Mouse (Mus musculus): ENCODE data around the gene Znrd1.
"Not testable (repeated sequence)": the region's sequence is repeated elsewhere in the genome, so short reads cannot be mapped to it uniquely, and the experiment has no call there.

Znrd1 gene

DNA sequence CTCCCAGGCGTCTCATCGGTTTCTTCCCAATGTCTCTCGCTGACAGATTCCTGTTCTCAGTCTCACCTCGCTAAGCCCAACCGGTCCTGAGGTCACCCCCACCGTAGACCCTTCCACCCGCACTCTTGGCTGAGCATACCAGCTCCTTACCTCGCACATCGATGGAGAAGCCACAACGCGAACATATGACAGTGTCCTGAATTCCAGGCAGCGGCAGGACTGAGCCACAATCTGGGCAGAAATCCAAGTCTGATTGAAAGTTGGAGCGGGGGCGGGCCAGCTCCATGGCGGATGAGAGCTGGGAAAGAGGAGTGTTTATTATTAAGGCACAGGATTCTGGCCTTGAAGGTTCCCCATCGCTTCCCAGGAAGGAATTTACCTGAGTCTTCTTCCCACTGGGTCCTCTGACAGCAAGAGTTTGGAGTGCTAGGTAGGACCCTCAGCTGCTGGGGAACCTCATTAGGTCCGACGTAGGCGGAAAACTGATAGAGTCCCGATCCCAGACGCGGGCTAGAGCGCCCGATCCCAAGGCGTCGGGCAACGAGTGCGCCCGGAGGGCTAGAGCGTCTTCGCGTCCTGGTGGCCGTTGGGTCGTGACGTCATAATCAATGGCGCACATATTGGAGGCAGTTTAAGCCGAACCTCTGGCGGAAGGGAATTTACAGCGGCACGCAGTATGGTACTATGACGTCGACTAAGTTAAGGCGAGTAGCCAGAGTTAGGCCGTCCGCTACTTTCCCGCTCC, at the start of gene Znrd1, which contains the start of gene Znrd1as:
Gene Znrd1 (minus strand): TSS at position 561 of the 745 bp plus-strand sequence.
Gene Znrd1as (plus strand): TSS at position 594 of the 745 bp plus-strand sequence.
- DNase-seq (ENCODE audit: low spot score) = peak; percentile 99

DNA sequence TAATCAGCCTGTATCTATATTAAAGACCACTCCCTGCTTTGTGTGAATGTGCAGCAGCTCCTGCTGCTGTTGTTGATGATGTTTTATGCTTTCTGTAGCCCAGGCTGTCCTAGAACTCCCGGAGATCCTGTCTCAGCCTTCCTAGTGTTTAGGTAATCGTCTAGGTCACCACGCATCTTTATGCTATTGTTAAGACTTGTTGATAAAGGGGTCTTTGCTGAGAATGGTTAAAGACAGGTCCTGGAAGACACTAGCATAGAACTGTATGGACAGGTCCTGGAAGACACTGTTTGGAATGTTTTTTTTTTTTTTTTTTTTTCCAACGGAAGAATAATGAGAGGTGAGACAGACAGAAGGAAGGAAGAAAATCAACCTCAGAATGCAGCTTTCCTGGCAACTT, 45.0 kb upstream of the Znrd1 start:
- DNase-seq (ENCODE audit: low spot score) = no peak

GRCm38 (mm10) chr17:37002364-37003330, 44.3 kb upstream of the Znrd1 start:
- DNase-seq (ENCODE audit: low spot score) = peak; percentile 43

DNA sequence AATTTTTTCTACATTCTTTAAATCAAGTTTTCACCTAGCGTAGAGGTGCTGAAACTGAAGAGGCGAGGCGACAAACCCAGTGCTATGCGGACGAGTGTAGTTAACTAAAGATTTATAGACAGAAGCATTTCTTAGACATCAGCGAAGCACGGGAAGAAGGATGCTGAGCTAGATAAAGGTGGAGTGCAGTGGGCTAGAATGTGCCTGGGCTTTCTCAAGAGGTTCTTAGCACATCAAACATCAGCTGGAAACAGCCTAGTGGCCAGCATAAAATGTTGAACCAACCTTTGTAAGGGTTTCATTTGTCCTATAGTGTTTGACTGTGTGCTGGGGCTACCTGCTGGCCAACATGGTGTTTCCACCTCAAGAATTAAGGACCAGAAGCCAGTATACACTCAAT, 42.5 kb upstream of the Znrd1 start, which contains the start of gene Zfp57:
Gene Zfp57 (plus strand): TSS at position 301 of the 400 bp plus-strand sequence.
- no peak for DNase-seq (ENCODE audit: low spot score)

- DNase-seq (ENCODE audit: low spot score) = no peak
These were observed 40.1 kb upstream of the Znrd1 start for GRCm38 (mm10) chr17:36998477-36998876.

DNA sequence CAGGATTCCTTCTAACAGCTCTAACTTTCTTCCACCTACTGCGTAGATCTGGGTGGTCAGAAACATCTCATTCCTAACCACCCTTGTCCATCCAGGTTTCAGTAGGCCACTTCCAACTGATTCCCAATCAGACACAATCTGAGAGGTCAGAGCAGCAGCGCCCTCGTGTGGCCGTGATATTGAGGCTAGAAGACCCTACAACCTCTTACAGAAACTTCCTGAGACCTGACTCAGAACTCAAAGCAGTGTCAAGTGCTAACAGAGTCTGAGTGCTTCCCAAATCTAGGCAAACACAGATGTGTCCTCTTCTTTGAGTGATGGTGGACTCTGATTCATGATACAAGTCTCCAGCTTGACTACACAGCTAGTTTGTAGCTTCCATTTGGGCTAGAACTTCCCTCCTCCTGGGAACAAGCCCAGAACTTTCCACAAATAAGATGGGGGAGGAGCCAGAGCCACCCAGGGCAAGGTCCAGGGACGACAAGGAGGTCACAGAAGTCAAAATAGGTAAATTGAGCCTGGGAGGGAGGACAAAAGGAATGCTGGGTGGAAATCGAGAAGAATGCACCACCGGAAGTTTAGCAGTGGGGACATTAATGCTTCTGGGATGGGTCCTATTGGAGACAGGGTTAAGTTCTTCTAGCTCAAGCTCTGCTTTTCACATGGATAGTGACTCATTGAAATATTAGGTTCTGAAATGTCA, 38.8 kb upstream of the Znrd1 start:
- peak; percentile 74 for DNase-seq (ENCODE audit: low spot score)

DNA sequence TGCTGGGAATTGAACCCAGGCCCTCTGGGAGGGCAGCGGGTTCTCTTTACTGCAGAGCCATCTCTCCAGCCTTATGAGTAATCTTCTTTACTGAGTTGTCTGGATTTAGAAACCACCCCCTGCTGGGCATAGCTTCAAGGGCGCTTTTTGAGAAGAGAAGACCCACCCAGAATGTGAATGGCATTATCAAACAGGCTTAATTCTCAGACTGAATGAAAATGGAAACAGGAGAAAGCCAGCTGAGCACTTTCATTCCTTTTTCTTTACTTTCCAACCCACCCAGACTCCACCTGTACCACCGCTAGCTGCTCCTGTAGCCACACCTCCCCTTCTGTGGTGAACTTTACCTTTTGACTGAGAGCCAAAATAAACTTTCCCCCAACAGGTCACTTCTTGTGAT, 37.1 kb upstream of the Znrd1 start:
- DNase-seq (ENCODE audit: low spot score) = no peak

GRCm38 (mm10) chr17:36994528-36994927, 36.2 kb upstream of the Znrd1 start:
- no peak for DNase-seq (ENCODE audit: low spot score)

DNA sequence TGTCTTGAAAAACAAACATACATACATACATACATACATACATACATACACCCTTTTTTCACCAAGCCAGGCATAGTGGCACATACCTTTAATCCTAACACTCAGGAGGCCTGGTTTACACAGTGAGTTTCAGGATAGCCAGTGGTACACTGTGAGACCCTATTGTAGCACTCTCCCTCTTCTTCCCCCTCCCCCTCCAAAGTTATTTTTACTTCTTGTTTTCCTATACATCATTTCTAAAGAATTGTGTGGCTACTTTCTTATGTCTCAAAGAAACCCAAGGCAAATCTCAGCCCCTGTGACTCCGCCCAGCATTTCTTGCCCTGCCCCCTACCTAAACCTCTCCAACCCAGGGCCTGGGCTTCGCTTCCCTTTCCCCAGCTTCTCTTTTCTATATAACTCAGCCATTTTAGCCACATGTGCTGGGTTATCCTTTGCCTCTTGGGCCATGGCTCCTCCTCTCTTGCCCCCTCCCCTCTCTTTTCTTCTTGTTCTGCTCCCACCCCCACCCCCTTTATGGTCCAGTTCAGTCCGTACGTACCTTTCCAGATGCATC, 35.5 kb upstream of the Znrd1 start:
- no peak for DNase-seq (ENCODE audit: low spot score)

DNA sequence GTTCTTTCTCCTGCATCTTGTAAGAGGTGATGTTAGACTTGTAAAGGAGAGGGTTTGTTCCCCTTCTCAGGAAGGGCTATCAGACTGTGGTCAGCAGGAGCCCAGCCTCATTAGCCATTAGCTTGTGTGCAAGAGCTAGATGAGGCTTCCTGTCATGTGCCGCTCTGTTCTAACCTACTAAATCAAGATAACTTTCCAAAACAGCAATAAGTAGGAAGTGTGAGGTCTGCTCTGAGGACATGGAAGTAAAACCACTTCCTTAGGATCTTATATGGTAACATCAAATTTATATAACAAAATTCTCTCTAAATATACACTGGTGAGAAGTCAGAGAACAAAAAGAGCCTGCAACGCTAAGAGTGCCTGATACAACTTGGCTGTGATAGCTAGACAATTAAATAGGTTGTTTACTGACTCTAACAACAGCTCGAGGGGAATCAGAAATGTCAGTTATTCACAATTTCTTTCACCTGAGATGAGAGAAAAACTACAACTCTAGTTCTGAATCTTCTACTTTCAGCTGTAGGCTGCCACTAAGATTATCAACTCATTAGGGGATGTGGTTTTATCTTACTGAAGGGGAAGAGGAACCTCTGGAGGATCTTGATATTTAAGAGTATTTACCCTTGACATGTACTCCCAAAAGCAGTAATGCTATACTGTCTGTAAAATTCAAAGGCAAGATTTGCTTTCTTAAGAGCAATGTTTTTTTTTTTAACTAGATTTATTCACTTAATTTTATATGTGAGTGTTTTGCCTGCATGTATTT, 34.2 kb upstream of the Znrd1 start:
- no peak for DNase-seq (ENCODE audit: low spot score)

GRCm38 (mm10) chr17:36990630-36991029, 32.3 kb upstream of the Znrd1 start:
- DNase-seq (ENCODE audit: low spot score) = not testable (repeated sequence)

- DNase-seq (ENCODE audit: low spot score) = no peak
These were observed 31.1 kb upstream of the Znrd1 start, which contains the start of gene H2-M5 for GRCm38 (mm10) chr17:36989437-36989836. TSS of gene H2-M5 (minus strand) at chr17:36989537.

DNA sequence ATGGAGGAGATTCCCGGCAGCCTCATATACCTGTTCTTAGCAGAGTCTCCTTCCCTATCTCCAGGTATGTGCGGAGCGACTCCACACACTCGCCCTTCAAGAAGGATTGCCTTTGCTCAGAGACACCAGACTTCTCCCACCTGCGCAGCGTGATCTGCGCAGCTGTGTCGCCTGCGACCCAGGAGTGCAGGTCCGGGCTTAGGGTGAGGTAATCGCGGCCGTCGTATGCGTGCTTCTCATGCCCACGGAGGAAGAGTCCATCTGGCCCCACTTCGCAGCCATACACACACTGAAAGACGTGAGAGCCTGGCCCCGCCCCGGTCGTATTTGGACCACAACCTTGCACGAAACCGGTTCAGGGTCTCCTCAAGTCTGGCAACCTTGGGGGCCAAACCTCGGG, 30.1 kb upstream of the Znrd1 start:
- DNase-seq (ENCODE audit: low spot score) = no peak

- DNase-seq (ENCODE audit: low spot score) = no peak
These were observed 24.1 kb upstream of the Znrd1 start for GRCm38 (mm10) chr17:36982253-36983155.

DNA sequence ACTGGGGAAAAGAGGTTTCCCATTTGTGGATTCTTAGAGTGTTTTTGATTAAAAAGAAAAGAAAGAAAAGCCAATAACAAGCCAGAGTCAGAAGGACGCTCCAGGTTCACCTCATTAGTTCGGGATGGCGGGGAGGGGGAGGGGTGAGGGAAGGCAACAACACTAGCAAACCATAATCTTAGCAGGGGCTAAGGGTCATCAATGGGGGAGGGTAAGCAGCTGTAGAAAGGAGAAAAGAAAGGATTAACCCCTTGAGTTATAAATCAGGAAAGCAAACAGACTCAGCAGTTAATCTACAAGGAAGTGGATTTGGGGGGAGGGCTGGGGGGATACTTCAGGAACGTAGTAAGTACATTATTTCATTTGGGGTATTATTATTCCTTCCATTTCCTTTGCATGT, 23.5 kb upstream of the Znrd1 start:
- DNase-seq (ENCODE audit: low spot score) = no peak

DNA sequence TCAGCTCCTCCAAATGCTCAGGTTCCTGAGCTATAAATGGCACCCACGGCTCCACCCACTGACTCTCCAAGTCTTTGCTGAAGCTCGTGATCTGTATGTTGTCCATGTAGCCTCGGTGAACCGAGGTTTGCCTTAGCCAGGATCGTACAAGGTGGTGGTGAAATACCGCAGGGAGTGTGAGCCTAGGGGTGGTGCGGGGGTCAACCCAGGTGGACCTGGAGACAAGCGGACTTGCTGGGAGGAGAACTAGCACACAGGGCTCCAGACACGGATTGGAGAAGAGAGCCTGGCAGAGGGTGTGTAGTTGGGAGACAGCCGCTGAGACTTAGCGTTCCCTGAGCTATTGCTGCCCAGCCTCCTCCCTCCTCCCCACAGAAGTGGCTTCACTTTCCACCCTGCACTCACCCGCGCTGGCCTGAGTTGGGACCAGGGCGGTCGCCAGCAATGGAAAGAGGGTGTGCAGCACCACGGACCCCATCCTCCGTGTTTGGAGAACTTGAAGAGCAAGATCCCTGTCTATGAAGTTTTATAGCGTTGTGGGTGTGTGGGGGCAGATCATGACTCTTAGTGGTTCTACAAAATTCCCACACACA, 23.0 kb upstream of the Znrd1 start, which contains the start of gene 2410137M14Rik:
Gene 2410137M14Rik (minus strand): TSS at position 17 of the 593 bp plus-strand sequence.
- DNase-seq (ENCODE audit: low spot score) = no peak

DNA sequence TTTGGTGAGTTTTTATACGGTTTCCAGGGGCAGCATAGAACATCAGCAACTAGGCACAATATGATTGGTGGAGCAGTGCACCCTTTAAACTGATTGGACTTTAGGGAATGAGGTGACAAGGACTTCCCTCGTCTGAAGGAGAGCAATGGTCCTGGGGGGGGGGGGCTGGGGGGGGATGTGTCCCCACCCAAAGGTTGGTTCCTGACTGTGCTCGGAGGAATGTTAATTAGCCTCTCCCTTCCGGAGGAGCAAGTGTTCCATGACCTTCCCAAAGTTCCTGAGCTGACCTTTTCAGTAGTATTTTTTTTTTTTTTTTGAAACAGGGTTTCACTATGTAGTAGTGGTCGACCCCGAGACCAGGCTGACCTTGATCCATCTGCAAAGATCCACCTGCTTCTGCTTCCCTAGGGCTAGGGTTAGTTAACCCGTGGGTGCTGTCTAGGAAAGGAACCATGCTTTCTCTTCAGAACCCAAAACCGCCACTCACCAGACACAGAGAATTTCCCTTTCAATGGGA, 15.0 kb upstream of the Znrd1 start:
- no peak for DNase-seq (ENCODE audit: low spot score)

GRCm38 (mm10) chr17:36972791-36973190, 14.4 kb upstream of the Znrd1 start:
- no peak for DNase-seq (ENCODE audit: low spot score)

GRCm38 (mm10) chr17:36971172-36971850, 13.0 kb upstream of the Znrd1 start:
- no peak for DNase-seq (ENCODE audit: low spot score)
